Mouse (Mus musculus) G1E-ER4 (cell line): ENCODE measurements around the gene Wdr18. TPM values are rescaled to one million over a fixed set of nuclear protein-coding genes. Genes with fewer than 3 reads are reported as not detected.

ENCODE experiments used
- GATA1 ChIP-seq: IDR thresholded peaks from one replicate; pipeline ENCODE4 v1.8.0; 2012; ENCODE audit warnings: low read length, inconsistent platforms
- polyA plus RNA-seq: library from polyadenylated mRNA; stranded (reverse); fragments of >175 nt; gene quantifications from 2 replicates; pipeline ENCODE4 v1.2.3, GENCODE M21; 2012

Wdr18 gene
- polyA plus RNA-seq, 1 experiment = 85.4 TPM

DNA sequence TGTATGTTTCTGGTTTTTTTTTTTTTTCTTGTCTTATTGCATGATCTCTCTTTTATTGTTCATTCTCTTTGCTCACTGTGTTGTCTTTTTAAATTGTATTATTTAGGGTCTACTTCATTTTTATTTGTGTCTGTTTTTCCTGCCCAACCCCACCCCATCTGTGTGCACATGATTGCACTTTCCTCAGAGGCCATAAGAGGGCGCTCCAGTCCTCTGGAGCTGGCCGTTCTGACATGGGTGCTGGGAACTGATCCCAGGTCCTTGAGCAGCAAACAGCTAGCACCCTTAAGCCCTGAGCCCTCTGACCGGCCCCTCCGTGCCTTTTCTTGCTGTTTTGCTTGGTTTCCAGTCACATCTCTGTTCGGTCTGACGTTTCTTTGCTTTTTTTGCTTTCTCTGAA lies 31.6 kb downstream of the Wdr18 start:
- TF ChIP-seq GATA1 = no peak

DNA sequence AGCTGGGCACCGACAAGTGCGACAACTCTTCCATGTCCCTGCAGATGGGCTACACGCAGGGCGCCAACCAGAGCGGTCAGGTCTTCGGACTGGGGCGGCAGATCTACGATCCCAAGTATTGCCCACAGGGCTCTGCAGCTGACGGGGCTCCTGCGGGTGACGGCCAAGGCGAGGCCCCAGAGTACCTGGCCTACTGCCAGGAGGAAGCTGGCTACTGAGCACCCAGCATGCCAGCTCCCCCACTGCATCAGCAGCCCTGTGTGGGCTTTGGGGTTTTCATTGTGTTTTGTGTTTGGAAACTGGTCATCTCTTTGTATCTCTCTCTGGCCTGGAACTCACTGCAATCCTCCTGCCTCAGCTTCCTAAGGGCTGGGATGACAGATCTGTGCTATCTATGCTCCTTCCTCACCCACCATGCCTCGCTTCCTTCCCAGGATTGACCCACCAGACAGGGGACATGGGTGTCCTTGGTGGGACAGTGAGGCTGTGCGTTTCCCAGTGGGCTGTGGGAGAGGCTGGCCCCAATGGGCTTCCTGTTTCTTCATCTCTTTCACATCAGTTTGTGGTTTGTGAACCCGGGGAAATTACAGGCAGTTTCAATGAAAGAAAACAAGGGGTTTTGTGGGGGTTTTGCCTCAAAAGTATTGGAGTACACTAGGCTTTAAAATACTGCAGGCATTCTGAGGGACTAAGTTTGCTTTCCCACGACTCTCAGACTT lies 34.6 kb downstream of the Wdr18 start:
- TF ChIP-seq GATA1 = no peak

DNA sequence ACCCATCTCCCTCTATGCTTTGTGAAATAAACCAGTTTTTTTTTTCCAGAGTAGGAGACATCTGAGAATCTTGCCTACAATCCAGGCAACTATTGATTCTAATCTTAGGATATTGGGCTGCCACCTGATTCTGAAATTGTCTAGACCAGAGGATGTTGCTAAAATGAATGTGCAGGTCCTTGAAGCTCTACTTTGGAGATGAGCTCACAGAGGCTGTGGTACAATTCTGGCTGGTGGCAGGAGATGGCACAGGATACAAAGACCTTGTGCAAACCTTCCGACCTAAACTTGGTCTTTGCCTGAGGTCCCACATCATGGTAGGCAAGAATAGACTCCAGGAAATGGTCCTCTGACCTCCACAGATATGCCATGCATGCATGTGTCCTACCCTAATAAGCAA lies 35.7 kb downstream of the Wdr18 start:
- no peak for TF ChIP-seq GATA1

DNA sequence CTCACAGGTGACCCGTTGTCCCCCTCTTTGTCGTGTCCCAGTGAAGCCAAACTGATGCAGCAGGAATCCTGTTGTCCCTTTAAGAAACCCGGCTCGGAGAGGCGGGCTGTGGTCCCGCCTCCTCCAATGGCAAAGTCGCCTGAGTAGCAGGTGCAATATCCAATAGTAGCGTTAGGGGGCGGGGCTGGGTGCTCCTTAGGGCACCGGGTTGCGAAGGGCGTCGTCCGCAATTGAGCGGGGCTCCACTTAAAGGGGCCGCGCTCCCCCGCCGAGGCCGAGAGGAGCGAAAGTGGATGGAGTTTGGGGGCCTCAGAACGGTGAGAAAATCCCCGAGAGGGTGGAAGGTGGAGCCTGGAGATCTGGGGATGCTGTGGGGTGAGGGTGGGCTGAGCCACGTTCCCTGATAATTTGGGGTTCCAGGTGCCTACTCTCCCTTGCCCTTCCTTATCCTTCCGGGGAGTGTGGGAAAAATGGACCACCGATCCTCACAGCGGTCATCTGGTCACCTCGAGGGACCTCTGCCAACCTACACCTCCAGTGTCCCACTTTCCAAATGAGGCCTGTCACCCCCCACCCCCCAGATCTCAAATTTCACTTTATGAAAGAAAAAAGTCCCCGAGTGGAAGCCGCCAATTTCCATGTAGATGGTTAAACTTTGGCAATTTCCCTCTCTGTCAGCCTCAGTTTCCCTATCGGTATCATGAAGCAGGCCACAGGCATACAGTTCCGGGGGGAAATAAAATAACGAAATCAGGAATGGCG lies 36.5 kb downstream of the Wdr18 start, which contains the start of gene Abca7:
TSS of gene Abca7 (plus strand) at position 223 of the 762 bp plus-strand sequence.
- no peak for TF ChIP-seq GATA1

DNA sequence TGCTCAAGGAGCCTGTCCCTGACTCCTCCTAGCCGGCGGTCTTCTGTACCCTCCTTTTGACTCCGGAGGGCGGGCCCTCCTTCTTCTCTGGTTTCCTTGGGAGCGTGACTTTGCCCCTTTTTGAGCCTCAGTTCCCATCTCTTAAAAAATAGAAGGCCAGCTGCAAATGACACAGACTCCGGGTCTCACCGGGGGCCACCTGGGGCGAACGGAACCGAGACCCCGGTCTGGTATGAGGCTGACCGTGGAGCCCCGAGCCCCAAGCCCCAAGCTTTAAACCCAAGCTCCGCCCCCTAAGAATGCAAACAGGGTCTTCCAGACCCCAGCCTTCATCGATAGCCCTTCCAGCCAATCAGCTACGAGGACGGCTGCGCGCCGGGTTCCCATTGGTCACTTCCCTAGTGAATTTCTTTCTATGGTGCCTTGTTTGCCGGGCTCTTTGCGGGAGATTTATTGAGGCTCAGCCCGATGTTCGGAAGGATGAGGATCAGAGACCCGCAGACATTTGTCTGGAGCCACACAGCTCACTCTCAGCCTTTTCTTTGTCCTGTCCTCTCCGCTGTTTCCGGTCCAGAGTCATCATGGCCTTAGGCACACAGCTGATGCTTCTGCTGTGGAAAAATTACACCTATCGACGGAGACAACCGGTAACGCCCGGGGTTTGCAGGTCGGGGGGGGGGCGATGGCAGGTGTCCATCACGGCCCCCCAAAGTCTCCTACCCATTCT lies 37.2 kb downstream of the Wdr18 start:
- no peak for TF ChIP-seq GATA1

DNA sequence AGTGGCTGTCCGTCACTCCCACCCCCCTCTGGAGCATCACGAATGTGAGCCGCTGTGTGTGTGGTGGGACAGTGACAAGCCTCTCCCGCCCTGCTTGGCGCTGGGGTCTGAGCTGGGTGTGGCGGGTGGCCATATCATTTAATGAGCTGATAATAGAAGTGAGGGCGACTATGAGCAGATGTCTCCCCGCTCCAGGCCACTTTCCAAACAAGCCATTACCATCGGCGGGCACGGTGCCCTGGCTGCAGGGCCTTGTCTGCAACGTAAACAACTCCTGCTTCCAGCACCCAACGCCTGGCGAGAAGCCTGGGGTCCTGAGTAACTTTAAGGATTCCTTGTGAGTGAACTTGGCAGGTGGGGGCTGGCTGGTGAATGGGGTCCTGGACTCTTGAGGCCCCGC lies 37.9 kb downstream of the Wdr18 start:
- no peak for TF ChIP-seq GATA1

DNA sequence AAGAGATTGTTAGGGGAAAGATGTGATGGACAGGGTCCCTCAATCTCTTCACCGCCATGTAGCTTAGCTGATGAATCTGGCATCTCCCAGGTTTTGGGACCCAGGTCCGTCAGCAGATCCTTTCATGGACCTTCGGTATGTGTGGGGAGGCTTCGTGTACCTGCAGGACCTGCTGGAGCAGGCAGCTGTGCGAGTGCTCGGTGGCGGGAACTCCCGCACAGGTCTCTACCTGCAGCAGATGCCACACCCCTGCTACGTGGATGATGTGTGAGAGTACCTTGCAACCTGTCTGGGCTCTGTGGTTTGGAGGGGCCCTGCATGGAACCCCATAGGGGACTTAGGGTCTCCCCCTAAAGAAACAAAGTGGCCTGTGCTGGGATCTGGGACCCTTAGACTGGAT lies 42.0 kb downstream of the Wdr18 start:
- no peak for TF ChIP-seq GATA1

DNA sequence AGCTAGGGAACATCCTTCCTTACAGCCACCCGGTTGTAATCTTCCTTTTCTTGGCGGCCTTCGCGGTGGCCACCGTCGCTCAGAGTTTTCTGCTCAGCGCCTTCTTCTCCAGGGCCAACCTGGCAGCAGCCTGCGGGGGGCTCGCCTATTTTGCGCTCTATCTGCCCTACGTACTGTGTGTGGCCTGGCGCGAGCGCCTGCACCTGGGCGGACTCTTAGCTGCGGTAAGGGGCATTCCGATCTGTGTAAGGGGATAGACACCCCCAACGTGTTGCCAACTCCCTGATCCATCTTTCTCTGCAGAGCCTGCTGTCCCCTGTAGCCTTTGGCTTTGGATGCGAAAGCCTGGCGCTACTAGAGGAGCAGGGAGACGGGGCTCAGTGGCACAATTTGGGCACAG lies 42.9 kb downstream of the Wdr18 start:
- no peak for TF ChIP-seq GATA1

DNA sequence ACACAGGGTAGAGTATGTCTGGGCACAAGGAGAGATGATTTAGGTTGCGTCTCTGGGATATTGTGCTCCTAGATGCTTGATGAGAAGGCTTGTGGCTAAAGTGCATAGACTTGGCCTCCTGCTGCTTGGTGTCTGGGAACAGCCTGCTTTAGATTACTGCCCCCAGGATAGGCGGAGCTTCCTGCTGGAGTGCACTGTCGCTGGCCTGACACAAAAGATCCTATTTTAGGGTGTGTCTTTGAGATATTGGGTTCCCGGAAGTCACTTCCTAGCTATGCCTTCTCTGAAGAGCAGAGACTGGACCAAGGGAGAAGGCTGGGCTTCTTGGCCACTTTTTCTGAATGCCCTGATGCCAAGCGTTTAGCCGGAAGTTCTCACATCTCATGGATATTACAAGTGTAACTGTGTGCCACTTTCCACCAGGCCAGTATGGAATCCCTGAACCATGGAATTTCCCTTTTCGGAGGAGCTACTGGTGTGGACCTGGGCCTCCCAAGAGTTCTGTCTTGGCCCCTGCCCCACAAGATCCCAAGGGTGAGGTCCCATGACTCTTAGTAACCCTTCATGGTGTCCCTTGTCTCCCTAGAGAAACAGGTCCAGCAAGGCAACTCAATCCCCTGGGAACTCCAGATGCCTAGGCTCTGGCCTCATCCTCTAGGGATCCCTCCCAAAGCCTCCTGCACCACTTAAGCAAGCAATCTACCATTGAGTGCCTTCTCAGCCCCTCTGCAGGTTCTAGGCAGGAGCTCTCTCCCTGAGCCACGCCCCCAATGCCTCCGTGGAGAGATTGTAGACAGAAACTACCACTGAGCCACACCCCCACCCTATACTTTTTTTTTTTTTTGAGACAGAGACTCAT lies 43.7 kb downstream of the Wdr18 start:
- TF ChIP-seq GATA1 = no peak

DNA sequence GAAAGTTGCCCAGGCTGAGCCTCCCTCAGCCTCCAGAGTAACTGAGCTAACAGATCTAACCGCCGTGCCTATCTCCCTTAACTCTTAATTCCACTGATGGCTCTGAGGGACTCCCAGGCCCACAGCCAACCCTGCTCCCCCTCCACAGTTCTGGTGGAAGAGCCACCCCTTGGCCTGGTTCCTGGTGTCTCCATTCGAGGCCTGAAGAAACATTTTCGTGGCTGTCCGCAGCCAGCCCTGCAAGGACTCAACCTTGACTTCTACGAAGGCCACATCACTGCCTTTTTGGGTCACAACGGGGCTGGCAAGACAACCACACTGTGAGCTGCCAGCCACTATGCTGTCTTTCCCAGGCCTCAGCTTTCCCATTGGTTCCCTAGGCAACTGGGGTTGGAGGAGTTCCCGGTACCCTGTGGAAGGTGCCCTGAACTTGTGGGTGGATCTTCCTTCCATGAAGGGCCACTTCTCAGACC lies 44.3 kb downstream of the Wdr18 start:
- TF ChIP-seq GATA1 = no peak

DNA sequence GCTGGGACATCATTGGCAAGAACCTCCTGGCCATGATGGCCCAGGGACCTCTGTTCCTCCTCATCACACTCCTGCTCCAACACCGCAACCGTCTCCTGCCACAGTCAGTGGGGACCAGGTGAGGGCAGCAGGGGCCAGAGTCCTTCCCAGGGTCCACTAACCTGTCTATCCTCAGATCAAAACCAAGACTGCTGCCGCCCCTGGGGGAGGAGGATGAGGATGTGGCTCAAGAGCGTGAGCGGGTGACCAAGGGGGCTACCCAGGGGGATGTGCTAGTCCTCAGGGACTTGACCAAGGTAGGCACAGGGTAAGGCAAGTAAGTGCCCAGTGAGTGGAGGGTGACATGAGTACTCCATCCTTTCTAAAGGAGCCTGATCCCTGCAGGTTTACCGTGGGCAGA lies 51.8 kb downstream of the Wdr18 start:
- TF ChIP-seq GATA1 = no peak

DNA sequence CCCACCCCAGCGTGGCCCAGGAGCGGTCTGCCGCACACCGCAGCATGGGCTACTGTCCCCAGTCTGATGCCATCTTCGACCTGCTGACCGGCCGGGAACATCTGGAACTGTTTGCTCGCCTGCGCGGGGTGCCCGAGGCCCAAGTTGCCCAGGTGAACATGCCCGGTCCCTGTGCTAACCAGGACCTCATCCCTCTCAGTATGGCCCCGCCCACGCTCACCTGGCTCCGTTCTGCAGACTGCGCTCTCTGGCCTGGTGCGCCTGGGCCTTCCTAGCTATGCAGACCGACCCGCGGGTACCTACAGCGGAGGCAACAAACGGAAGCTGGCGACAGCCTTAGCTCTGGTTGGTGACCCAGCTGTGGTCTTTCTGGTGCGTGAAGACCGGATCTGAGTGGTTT lies 53.7 kb downstream of the Wdr18 start:
- no peak for TF ChIP-seq GATA1

DNA sequence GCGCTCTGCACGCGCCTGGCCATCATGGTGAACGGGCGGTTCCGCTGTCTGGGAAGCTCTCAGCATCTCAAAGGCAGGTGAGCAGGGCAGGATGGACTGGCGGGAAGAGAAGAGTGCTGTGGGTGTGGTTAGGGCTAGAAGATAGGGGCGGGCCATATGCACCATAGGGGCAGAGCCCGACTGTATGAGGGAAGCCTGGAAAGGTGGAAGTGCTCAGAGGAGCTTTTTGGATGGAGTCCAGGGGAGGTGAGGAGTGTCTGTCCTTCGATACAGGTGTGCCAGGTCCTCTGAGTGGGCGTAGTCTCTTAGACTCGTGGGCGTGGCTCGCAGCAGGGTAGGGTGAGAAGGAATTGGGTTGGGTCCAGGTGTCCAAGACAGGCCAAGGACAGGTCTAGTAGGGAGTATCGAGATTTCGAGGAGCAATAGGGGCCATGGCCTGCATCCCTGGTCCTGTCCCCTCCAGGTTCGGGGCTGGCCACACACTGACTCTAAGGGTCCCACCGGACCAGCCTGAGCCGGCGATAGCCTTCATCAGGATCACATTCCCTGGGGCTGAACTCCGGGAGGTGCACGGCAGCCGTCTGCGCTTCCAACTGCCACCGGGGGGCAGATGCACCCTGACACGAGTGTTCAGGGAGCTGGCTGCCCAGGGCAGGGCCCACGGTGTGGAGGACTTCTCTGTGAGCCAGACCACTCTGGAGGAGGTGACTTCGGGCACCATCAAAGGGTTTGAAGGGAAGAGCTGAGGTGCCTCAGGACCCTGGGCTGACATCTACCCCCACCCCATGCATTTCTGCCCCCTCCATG lies 54.7 kb downstream of the Wdr18 start:
- TF ChIP-seq GATA1 = no peak

DNA sequence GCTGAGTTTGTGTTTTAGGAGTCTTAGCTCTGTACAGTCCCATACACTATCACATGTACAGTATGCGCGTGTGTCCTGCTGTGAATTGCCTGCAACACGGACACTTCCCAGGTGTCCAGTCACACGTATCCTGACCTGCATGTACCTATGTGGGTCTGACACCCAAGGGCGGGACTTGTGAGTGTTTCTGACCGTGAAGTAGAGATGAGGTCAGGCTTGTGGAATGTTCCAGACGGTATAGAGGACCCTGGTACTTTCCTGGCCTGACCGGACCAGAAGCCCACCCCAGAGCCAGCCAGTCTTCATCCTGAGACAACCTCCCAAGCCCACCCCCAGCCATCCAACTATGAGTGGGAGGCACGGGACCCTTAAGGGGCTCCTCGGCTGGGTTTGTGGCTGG lies 55.6 kb downstream of the Wdr18 start:
- no peak for TF ChIP-seq GATA1
